Mouse (Mus musculus) right cerebral cortex, adult 18-20 months (tissue): Measurements from ENCODE around the gene Prickle3.

Experiments
- DNase-seq: peaks from one replicate; pipeline ENCODE4 v3.0.0; 2022; ENCODE audit warnings: mixed read lengths

Gene Prickle3

GRCm38 (mm10) chrX:7657221-7657639 lies at the start of gene Prickle3:
TSS of gene Prickle3 (plus strand) at chrX:7657260.
- no peak for DNase-seq

GRCm38 (mm10) chrX:7610035-7610434 lies 47.0 kb upstream of the Prickle3 start:
- no peak for DNase-seq

GRCm38 (mm10) chrX:7610536-7611258 lies 46.4 kb upstream of the Prickle3 start:
- no peak for DNase-seq

GRCm38 (mm10) chrX:7617889-7618551 lies 39.0 kb upstream of the Prickle3 start:
- DNase-seq = no peak

GRCm38 (mm10) chrX:7632560-7632959 lies 24.5 kb upstream of the Prickle3 start:
- no peak for DNase-seq

GRCm38 (mm10) chrX:7635101-7635500 lies 22.0 kb upstream of the Prickle3 start:
- DNase-seq = peak; percentile 80

GRCm38 (mm10) chrX:7638401-7639091 lies 18.5 kb upstream of the Prickle3 start, which contains the start of gene Syp:
TSS of gene Syp (plus strand) at chrX:7638471.
- peak; percentile 90 for DNase-seq

GRCm38 (mm10) chrX:7639536-7640325 lies 17.3 kb upstream of the Prickle3 start:
- DNase-seq = no peak

- no peak for DNase-seq
Observed at GRCm38 (mm10) chrX:7640785-7641184, 16.3 kb upstream of the Prickle3 start.

GRCm38 (mm10) chrX:7645349-7645748 lies 11.7 kb upstream of the Prickle3 start:
- peak; percentile 76 for DNase-seq

GRCm38 (mm10) chrX:7648671-7649304 lies 8.3 kb upstream of the Prickle3 start:
- peak; percentile 75 for DNase-seq

GRCm38 (mm10) chrX:7658031-7658784 lies 1.1 kb downstream of the Prickle3 start:
- DNase-seq = no peak

GRCm38 (mm10) chrX:7658785-7659589 lies 1.9 kb downstream of the Prickle3 start:
- no peak for DNase-seq

- DNase-seq = no peak
Observed at GRCm38 (mm10) chrX:7661086-7661485, 4.0 kb downstream of the Prickle3 start.

- no peak for DNase-seq
Observed at GRCm38 (mm10) chrX:7662936-7663335, 5.9 kb downstream of the Prickle3 start.

GRCm38 (mm10) chrX:7664791-7665190 lies 7.7 kb downstream of the Prickle3 start:
- DNase-seq = no peak

GRCm38 (mm10) chrX:7665739-7666502 lies 8.9 kb downstream of the Prickle3 start:
- no peak for DNase-seq

- no peak for DNase-seq
Observed at GRCm38 (mm10) chrX:7670390-7670881, 13.4 kb downstream of the Prickle3 start.

- DNase-seq = no peak
Observed at GRCm38 (mm10) chrX:7670921-7671623, 14.0 kb downstream of the Prickle3 start, which contains the start of gene Plp2. TSS of gene Plp2 (minus strand) at chrX:7671390.
